Mouse (Mus musculus): ENCODE results near the gene Col4a1.

Gene Col4a1

DNA sequence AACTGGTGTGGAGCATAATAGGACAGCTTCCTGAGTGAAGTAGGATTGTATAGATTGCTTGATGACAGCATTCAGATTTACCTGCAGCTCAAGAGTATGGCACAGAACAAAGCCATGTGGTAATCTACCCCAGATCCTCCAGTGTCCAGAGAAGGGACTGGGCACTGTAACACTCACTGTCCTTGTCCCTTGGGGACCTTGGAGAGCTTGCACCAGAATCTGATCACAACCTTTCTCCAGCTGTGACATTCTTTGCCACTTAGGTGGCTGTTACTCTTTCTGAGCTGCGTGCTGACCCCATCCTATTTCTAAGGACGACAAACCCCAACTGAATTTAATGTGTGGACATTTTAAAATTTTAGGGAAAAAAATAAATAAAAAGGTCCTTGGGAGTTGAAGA, 46.2 kb downstream of the Col4a1 start:
- DNase-seq (ENCODE audit: low read depth, low spot score), result no peak

DNA sequence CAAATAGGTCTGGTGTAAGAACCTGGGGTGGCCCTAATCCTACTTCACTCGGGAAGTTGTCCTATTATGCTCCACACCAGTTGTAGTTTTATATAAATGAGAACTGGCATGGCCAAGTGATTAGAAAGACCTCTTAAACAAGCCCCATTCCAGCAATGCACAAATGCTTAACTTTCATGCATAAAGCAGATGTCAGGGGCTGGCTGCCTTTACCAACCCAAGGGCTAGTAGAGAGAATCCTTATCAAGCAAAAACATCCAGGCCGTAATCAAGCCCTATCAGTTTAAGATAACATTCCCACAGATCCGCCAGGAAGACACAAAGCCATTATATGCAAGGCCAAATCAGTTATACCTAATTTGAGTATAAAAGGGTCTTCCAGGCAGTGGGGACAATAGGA, 46.7 kb downstream of the Col4a1 start:
- no peak for DNase-seq (ENCODE audit: low read depth, low spot score)

DNA sequence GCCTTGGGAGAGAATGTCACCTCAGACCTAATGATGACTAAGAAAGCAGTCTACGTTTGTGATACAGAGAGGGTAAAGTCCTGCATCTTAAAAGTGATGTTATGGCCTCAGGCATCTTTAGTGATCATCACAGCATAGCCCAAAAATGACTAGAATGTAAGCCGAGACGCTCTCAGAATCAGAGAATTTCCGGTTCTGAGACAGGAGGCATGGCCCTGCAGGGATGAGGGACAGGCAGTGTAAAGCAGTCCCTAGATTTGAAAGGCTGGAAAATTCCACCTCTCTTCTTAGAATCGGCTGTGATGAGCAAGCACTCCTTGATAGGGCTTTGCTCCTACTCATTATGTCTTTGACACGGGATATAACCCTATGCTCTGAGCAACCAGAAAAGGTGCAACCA, 48.8 kb downstream of the Col4a1 start:
- DNase-seq (ENCODE audit: low read depth, low spot score), result no peak

DNA sequence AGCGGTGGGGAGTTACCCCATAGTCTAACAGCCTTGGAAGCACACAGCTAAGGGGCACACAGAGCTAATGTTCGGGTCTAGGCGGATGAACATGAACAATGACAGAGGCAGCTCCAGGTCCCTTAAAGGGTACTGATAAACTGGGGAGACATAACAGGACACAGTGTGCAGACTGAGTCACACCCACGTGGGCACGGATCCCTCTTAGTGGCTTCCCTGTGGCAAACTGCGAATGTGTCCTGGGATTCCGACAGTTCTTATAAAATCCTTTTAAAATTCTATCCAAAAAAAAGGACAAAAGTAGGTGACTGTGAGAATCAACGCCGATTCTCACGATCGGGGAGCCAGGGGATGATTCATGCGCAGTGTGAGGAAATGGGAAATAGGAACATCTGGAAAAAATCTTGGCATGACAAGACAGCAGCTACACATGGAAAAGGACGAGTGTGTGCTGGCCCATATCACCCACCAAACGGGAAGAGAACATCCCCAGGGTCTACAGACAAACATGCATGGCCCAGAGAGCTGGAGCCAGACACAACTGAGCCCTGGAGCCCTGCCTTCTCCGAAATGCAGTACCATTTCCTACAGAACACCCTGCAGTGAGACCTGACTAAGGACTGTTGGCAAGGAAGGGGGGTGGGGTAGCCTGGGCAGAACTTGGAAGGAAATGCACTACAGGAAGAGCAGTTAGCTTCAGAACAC, 50.4 kb downstream of the Col4a1 start:
- DNase-seq (ENCODE audit: low read depth, low spot score), result no peak

DNA sequence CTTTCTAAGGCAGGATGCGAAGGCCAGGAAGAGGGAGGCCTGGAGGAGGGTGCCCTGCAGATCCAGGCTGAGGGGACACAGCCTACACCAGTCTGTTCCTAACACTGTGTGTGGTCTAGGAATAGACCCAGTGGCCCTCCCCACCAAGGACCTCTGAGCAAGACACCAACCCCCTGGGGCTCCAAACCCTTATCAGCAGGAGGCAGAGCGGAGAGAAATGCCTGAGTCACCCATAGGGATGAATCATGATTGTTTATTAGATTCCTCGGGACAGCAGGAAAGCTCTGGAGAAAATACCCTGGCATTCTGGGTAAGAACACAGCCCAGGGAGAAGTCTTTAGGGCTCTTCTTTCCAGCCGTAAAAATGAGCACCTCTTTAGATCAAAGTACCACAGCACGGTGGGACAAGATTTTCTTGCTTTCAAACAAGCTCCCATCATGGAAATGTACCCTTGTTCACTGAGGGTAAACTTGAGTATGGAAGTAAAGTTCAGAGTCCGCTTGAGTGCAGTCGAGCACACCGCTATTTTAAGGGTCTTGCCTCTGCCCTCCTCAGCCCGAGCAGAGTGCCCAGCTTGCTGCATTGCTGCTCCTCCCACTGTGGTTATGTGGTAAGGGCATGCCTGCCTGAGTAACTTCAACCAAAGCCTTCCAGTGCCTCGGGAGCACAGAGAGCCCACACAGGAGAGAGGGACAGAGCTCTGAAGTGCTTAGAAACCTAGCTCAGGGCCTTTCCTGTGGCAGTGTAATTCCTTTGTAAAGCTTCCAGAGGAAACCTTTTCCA, 52.6 kb downstream of the Col4a1 start:
- no peak for DNase-seq (ENCODE audit: low read depth, low spot score)

DNA sequence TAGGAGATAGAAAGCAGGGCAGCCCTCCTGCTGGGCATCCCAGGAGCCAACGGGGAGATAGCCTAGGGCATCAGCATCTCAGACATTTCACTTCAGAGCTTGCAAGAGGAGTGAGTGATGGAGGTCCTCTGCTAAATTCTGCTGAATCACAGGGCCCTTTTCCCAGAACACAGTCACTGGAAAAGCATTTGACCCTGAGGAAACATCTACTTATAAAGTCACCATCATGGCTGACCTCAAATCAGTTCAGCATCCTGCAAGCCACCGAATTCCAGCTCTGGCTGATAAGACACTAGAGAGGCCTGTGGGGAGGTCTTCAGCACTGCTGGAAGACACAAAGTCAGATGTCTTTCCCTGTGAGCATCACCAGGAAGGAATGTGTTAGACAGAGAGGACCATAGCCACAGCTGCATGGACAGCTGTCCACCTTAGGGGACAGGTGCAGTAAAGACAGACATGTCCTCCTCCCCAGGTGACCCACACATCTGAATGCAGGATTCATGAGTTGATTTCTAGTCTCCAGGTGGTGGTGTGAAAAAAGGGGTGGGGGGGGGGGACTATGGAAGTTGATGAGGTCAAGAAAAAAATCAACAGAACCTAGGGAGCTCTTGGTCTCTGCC, 54.0 kb downstream of the Col4a1 start:
- no peak for DNase-seq (ENCODE audit: low read depth, low spot score)

DNA sequence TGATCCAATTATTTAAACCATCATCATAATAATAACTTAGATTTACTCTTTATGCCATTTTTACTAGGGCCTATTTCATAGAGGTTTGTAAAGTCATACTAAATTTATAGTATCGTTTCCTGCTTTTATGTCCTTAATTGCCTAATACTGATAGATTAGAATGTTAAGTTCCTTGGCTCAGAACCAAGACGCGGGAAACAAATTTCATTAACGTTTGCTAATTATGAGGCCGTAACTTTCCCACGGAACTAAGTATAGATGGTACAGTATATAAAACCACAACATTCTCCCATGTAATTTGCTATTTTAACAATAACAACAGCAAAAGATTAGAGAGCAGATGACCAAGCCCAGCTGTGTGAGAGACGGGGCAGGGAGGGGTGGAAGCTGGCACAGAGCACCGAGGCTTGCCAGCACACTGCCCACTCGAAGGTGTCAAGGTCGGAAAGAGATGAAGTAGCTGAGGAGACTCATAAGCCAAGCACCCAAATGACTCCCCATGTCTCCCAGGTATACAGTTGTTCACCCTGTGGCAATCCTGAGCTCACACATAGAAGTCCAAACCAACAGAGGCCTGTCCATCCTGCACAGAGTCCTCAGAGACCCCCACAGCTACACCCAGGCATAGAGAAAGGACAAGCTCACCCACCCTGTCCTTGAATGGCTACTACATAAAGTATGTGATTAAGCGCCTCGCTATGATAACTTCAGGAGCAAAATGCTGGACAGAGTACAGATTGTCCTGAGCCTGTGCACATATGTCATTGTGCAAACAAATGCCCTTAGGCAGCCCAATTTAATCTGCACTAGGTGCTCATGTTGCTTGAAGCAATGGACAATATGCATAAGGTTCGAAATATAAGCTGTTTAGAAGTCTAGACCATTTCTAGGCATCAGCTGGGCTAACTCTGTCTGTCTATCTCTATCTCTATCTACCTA, 55.3 kb downstream of the Col4a1 start:
- no peak for DNase-seq (ENCODE audit: low read depth, low spot score)

DNA sequence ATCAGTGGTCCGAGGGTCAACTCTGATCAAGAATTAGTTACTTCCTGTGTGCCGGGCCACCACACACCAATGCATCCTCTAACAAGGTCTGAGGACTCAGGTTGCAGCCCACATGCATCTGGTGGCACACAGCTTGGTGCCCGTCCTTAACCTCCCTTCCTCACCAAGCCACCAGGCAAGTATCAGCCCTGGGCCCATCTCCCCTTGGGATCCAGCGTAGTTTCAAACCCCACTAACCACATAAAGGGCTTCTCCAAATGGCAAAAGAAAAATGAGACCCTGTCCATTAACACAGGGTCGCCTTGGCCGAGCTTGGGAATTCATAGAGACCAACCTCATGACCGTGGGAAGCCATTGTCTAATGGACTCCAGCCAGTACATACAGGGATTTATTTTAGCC, 56.2 kb downstream of the Col4a1 start:
- DNase-seq (ENCODE audit: low read depth, low spot score), result no peak

DNA sequence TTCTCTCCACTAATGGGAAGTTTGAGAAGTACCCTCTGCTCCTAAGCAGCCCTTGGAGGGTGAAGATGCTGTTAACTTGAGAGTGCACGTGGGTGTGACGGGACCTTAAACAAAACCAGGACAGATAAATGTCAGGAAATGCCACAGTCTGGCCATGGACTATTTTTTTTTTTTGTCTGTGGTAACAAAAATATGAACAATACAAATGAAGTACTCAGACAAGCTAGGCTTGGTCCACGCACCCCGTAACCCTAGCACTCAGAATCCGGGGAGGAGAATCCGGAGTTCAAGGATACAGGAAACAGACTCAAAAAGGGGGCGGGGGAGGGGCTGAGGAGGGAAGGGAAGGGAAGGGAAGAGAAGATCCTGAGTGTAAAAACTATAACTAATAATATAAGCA, 56.9 kb downstream of the Col4a1 start:
- DNase-seq (ENCODE audit: low read depth, low spot score), result no peak

DNA sequence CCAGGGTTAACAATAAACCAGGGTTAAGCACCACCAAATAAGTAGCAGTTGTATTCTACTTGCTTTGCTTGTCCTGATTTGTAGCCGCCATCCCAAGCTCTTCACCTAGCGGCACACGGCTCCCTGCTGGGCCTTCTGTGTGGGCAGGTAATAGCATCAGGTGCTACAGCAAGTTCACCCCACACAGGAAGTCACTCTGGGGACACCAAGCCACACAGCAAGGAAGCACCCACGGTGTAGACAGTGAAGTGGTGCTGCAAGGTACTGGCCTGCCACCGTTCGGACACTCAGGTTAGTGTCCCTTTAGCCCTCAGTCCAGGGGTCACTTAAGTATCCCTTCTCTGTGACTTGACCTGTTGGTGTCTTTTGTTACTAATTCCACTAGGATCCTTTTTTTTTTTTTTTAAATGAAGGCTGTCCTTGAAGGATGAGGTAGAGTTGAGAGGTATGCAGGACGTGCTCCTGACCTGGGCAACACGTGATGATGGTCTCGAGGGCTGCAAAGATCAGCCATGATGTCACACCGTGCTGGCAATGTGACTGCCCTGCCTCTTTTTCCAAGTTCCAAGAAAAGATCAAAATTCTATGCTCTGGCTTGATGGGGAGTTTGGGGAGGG, 57.6 kb downstream of the Col4a1 start:
- DNase-seq (ENCODE audit: low read depth, low spot score), result no peak

DNA sequence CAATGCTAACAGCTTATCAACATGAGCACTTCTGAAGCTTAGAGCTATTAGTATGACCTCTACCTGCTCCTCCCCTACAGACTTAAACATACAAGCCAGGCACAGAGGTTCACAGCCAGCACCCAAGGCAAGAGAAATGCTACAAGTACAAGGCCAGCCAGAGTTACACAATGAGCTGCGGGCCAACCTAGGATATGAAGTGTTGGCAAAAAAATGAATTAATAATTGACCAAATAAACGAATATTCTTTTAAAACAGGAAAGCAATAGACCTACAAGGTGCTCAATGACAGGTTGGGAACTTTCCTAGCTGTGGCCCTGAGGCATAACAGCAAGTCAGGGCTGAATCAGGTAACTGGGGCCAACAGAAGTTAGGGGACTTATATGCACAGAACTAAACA, 58.1 kb downstream of the Col4a1 start:
- no peak for DNase-seq (ENCODE audit: low read depth, low spot score)

DNA sequence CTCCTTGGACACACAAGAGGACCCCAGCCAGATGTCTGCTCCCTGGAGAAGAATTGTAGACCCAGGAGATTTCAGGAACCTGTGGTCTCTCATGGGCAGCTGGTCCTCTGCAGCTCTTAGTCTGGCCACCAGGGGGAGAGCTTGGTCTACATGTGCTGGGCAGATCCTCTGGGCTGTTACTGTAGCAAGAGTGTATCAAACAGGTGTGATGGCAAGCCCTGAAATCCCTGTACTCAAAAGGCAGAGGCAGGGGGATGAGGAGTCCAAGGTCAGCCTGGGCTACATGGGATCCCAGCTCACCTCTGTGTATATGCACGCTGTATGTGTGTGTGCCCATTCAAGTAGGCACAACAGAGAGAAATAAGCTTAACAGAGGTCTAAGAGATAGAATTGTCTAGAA, 59.1 kb downstream of the Col4a1 start:
- peak; percentile 65 for DNase-seq (ENCODE audit: low read depth, low spot score)

DNA sequence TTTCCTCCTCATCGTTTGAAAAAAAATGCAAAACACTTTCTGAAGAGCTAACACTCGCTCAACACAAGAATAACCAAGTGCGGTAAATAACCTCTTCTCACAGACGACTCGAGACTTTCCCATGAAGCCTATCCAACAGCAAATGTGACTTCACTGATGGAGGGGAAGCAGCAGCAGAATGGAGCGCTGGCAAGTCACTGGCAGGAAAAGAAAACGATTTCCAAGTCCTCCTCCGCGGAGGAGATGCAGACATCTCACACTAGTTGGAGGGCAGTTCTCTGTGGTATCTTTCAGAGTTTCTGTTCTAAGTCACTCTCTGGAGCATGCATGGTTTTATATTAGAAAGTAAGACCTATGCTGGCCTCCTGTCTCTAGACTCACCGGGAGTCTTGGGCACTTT, 59.6 kb downstream of the Col4a1 start:
- no peak for DNase-seq (ENCODE audit: low read depth, low spot score)

DNA sequence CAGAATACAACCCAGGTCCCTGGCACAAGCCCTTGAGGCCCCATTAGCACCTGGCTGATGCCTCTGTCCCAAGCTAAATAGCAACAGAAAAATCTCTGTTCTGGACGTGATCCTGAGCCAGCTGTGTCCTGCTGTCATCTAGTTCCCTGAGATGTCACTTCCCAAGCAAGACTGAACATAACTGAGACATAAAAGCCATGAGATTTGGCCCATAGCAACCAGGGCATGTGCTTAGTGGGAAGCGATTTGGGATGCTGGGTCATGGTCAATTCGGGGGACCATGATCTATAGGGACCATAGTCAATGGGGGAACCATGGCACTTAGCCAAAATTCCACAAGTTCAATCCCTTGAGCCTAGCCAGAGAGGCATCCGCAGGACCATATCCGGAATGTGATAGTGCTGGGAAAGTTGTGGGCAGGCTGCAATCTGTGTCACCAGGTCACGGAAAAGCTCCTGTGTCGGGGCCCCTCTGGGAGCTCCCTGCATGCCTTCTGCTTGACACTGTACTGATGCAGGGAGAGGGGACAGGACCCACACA, 60.3 kb downstream of the Col4a1 start:
- DNase-seq (ENCODE audit: low read depth, low spot score), result no peak

DNA sequence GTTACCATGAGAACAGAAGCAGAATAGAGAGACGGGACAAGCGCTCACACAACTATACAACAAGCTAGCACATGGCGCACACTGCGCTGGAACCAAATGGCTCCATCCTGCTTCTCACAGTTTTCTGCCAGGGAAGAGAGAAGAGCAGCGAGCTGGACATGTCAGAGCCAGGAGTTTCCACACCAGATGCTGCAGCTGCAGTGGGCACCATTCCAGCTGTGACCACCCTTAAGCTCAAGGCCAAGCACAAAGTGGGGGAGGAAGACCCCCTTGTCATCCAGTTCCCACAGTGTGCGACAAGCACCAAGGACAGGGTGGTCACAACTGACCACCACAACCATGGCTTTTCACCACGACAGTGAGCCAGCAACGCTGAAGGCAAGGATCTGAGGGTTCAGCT, 62.5 kb downstream of the Col4a1 start:
- no peak for DNase-seq (ENCODE audit: low read depth, low spot score)

DNA sequence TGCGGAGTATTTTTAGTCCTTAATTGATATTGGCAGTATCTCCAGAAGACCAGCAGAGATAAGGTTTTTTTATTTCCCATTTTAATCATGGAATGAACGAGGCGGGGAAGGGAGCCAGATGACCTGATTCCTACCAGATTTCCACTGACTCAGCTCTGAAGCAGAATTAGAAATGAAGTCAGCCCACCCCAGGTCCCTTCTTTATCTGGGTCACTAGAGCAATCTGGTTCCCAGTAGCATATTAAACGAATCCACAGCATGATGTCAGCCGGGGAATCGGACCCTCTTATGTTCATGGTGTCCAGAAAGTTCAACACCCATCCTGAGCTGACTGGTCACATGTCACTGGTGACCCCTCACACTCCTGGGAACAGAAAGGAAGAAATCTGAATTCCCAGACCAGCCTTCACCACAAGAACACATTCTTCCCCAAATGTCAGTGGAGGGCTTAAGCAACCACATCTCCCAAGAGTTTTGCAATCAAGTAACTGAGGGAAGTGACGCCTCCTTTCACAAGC, 63.0 kb downstream of the Col4a1 start:
- no peak for DNase-seq (ENCODE audit: low read depth, low spot score)

DNA sequence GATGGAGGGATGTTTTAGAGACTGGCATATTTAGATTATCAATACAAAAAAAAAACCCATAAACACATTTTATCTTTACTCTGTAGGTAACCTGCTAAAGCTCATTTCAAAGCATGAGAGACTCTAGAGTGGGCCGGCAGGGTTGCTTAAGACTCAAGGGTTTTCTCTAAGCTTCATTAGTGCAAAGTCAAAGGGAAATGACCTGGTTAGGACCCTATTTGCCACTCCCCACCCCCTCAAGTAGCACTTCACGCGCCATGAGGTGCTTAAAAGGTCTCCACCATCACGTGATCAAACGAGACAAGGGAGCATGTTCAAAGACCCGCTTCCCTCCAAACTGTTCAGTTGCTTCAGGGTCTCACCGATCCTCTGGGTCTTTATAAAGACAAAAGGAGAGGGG, 63.9 kb downstream of the Col4a1 start:
- DNase-seq (ENCODE audit: low read depth, low spot score), result no peak

DNA sequence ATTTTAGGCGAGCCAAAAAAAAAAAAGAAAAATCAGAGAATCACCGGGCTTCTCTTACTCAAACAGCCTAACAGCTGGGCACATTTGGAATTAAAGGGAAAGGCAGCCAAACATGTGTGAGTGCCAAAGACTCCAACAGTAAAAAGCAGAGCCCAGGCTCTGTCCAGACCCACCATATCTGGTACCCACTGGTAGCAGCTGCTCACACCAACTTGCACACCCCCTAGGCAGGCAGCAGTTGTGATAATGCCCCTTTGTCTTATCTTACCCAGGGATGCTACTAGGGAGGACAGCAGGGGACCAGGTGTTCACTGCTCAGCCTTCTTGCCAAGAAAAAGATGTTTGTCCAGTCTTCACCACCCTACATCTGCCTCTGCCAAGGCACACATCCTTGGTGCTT, 71.1 kb downstream of the Col4a1 start:
- DNase-seq (ENCODE audit: low read depth, low spot score), result no peak

DNA sequence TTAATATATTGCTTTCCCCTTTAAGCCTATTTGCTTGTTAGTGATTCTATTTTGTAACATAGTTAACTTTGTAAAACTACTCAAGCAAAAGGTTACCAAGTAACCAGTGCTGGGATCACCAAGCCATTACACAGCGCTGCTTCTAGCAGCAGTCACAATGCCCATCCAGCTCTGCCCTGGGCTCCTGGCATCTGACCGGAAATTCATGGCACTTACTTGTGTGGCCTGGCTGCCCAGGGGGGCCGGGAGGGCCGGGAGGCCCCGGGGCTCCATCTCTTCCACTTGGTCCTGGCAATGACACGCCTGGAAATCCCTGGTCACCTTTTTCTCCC, 77.8 kb downstream of the Col4a1 start:
- no peak for DNase-seq (ENCODE audit: low read depth, low spot score)

DNA sequence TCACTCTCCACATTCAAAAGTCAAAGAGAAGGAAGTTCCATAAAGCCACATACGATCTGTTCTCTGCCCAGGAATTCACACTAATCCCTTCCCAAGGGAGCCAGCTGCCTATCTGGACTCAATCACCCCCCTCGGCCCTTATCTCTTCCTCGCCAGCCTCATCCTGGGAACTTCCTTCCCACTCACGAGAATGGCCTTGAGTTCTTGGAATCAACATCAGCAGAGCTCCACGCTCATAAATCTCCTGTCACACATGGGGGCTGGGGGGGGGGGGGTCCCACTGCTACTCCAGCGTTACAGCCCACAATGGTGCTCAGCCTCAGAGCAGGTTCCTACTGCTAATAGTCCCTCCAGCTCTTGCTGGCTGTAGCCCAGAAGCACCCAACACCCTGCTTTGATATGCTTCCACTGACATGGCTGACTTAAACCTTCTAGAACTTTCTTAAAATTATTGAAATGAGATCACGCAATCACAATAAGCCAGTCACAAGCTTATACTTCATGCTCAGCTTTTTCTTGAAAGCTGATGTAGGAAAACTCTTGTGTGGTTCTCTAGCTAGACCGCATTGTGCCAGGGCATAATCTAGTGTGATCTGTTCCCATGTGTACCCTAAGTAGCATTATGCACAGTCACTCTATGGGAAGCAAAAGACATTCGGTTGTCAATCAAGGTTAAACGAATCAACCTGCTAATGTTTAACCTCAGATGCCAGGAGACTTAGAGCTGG, 78.3 kb downstream of the Col4a1 start:
- DNase-seq (ENCODE audit: low read depth, low spot score), result no peak

All from A20 (cell line).